Mouse (Mus musculus) heart, postnatal 0 days (tissue): ENCODE results near the gene Crip2. TPM values are rescaled to one million over a fixed set of nuclear protein-coding genes. Genes with fewer than 3 reads are reported as not detected.

Source experiments
- ATAC-seq: fragments of 200-750 bp; cut with Nextera tagmentation; 2 replicates; pipeline ENCODE4 v1.8.0; 2017; ENCODE audit warnings: low read depth, moderate number of reproducible peaks, moderate library complexity; ENCODE audit not compliant: insufficient read depth
- DNase-seq: peaks from one replicate; pipeline ENCODE4 v3.0.0-alpha.2; 2016; ENCODE audit warnings: low spot score
- H3K27ac ChIP-seq: fragments of 300-500 bp; sonication (generic); 2 replicates; pipeline ENCODE4 v1.5.1; 2014; ENCODE audit warnings: low read depth, mild to moderate bottlenecking
- H3K27me3 ChIP-seq: fragments of 300-500 bp; sonication (generic); 2 replicates; pipeline ENCODE4 v1.6.1; 2014; ENCODE audit warnings: low read length, mixed read lengths; ENCODE audit not compliant: control insufficient read depth, insufficient read depth
- H3K36me3 ChIP-seq: fragments of 300-500 bp; sonication (generic); replicated peaks from 2 replicates; pipeline ENCODE4 v1.6.1; 2014; ENCODE audit warnings: low read length, mixed read lengths; ENCODE audit not compliant: control insufficient read depth, insufficient read depth
- H3K4me1 ChIP-seq: fragments of 300-500 bp; sonication (generic); 2 replicates; pipeline ENCODE4 v1.6.1; 2014; ENCODE audit warnings: antibody characterized with exemption; ENCODE audit not compliant: control insufficient read depth, insufficient read depth
- H3K4me2 ChIP-seq: fragments of 300-500 bp; sonication (generic); 2 replicates; pipeline ENCODE4 v1.6.1; 2014; ENCODE audit warnings: low read depth, mild to moderate bottlenecking, low read length, moderate library complexity
- H3K4me3 ChIP-seq: fragments of 300-500 bp; sonication (generic); 2 replicates; pipeline ENCODE4 v1.5.1; 2014; ENCODE audit warnings: low read depth, low read length
- H3K9ac ChIP-seq: fragments of 300-500 bp; sonication (generic); replicated peaks from 2 replicates; pipeline ENCODE4 v1.6.1; 2014; ENCODE audit warnings: low read depth, low read length, mixed read lengths
- H3K9me3 ChIP-seq: fragments of 300-500 bp; sonication (generic); replicated peaks from 2 replicates; pipeline ENCODE4 v1.6.1; 2016; ENCODE audit warnings: low read length; ENCODE audit not compliant: control insufficient read depth
- CTCF ChIP-seq: IDR thresholded peaks from 2 replicates; pipeline ENCODE4 v1.5.1; 2016; ENCODE audit warnings: antibody characterized with exemption, control low read depth, low read depth
- EP300 ChIP-seq: IDR thresholded peaks from 2 replicates; pipeline ENCODE4 v1.6.1; 2016; ENCODE audit warnings: antibody characterized with exemption, low read depth
- WGBS: fragments of 180-500 bp; shearing (Covaris S2); extraction: QIAGEN DNeasy Blood & Tissue Kit; methylation state at CpG from one replicate; pipeline ENCODE4 v1.1.7; 2014; 5-methylcytosine and 5-hydroxymethylcytosine counted together
- polyA plus RNA-seq: library from polyadenylated mRNA; unstranded; fragments of >200 nt; fragmentation: Nextera tagmentation; extraction: Ambion mirVana; gene quantifications from 2 replicates; pipeline ENCODE4 v1.2.1, GENCODE M21; 2015
- total RNA-seq: library from RNA; depleted of rRNA; stranded (reverse); fragments of >200 nt; gene quantifications from 2 replicates; pipeline ENCODE4 v1.2.3, GENCODE M21; 2014; ENCODE audit warnings: low replicate concordance

Gene Crip2
- total and polyA plus RNA-seq, 2 experiments from 2014 or later: 1,556 to 2,395 TPM

- WGBS: 75% methylated on average over 6 of the region's 6 CpGs
- Histone ChIP-seq H3K4me2 (peak overlapping the region; percentile 83), H3K27me3 (no peaks in the 10 kb centered on the region), H3K4me1 (peaks cover 48% of the 10 kb centered on the region), H3K4me3 (peak overlapping the region; percentile 63), H3K27ac (no peak overlapping the region), H3K36me3 (peaks cover 8% of the 10 kb centered on the region; the same call in 1 of the 2 replicates), H3K9ac (no peak overlapping the region; the same call in 1 of the 2 replicates), H3K9me3 (no peaks in the 10 kb centered on the region)
- DNase-seq (no peak), ATAC-seq (no peak)
- 0 out of 2 replicates have a peak, but pooled peaks have one; percentile 3 for TF ChIP-seq CTCF
- no peak for TF ChIP-seq EP300
These were observed 13.0 kb downstream of the Crip2 start for GRCm38 (mm10) chr12:113152991-113153525.

GRCm38 (mm10) chr12:113153971-113154370, 13.9 kb downstream of the Crip2 start:
- DNase-seq (no peak), ATAC-seq (no peak)
- 90% methylated on average over 7 of the region's 7 CpGs for WGBS
- Histone ChIP-seq H3K4me2 (no peak overlapping the region), H3K27ac (no peak overlapping the region), H3K4me3 (no peak overlapping the region), H3K4me1 (peaks cover 39% of the 10 kb centered on the region), H3K9me3 (no peaks in the 10 kb centered on the region), H3K36me3 (peaks cover 8% of the 10 kb centered on the region; the same call in 1 of the 2 replicates), H3K9ac (no peak overlapping the region), H3K27me3 (no peaks in the 10 kb centered on the region)
- TF ChIP-seq EP300: no peak
- TF ChIP-seq CTCF: no peak

- ATAC-seq (no peak), DNase-seq (no peak)
- Histone ChIP-seq H3K9me3 (no peaks in the 10 kb centered on the region), H3K36me3 (peaks cover 8% of the 10 kb centered on the region; the same call in 1 of the 2 replicates), H3K4me3 (peak overlapping the region; percentile 47; the same call in 1 of the 2 replicates), H3K27ac (peak overlapping the region; percentile 86), H3K9ac (0 out of 2 replicates have a peak overlapping the region, but pooled peaks have one; percentile 61), H3K4me1 (peaks cover 34% of the 10 kb centered on the region), H3K4me2 (peak overlapping the region; percentile 73), H3K27me3 (no peaks in the 10 kb centered on the region)
- 72% methylated on average over 6 of the region's 6 CpGs for WGBS
- TF ChIP-seq EP300: no peak
- TF ChIP-seq CTCF: no peak
These were observed 14.7 kb downstream of the Crip2 start for GRCm38 (mm10) chr12:113154747-113155075.

GRCm38 (mm10) chr12:113155076-113155771, 15.2 kb downstream of the Crip2 start:
- Histone ChIP-seq H3K4me2 (peak overlapping the region; percentile 73), H3K4me3 (peak overlapping the region; percentile 47), H3K9me3 (no peaks in the 10 kb centered on the region), H3K27me3 (no peaks in the 10 kb centered on the region), H3K36me3 (peaks cover 8% of the 10 kb centered on the region; the same call in 1 of the 2 replicates), H3K27ac (peak overlapping the region; percentile 86), H3K4me1 (peaks cover 34% of the 10 kb centered on the region), H3K9ac (peak overlapping the region; percentile 61)
- DNase-seq (no peak), ATAC-seq (peak; percentile 5; the same call in 1 of the 2 replicates)
- WGBS: 5% methylated on average over 30 of the region's 32 CpGs
- TF ChIP-seq CTCF (no peak), EP300 (no peak)

GRCm38 (mm10) chr12:113155887-113156539, 16.0 kb downstream of the Crip2 start, which contains the start of gene Tedc1:
Tedc1 (plus strand) TSS chr12:113156421.
- peaks cover 28% of the 10 kb centered on the region for H3K4me1 ChIP-seq
- peak within 1 kb of the TSS; percentile 58 for H3K4me3 ChIP-seq
- H3K36me3 ChIP-seq: peaks cover 8% of the 10 kb centered on the region; the same call in 1 of the 2 replicates
- ATAC-seq: peak; percentile 94
- H3K27me3 ChIP-seq: no peaks in the 10 kb centered on the region
- H3K9me3 ChIP-seq: no peaks in the 10 kb centered on the region
- TF ChIP-seq CTCF (peak; percentile 100), EP300 (peak; percentile 94)
- peak within 1 kb of the TSS; percentile 90 for H3K4me2 ChIP-seq
- WGBS: under 1% methylated on average over 46 of the region's 46 CpGs
- H3K27ac ChIP-seq: peak within 1 kb of the TSS; percentile 86
- peak; percentile 99 for DNase-seq
- peak within 1 kb of the TSS; percentile 61 for H3K9ac ChIP-seq
